10 mouse cellular contexts compared by ENCODE assay signal in genomic region chr12:100002914-100003587, GRCm38 (mm10). TPM values are rescaled to one million over a fixed set of nuclear protein-coding genes. Genes with fewer than 3 reads are reported as not detected.
DNase-seq lines count a peak whose midpoint lies in the region; ATAC-seq lines count a peak whose summit lies in the region.
"Had no signal": no experiment of that assay in that cellular context is flagged by ENCODE, and none has a peak within 500 bp of the region (broad histone marks: within the 10 kb centered on the region; RNA-seq: fewer than 3 reads in every experiment).

No protein-coding gene starts in this region.

- no peaks in the 10 kb centered on the region for H3K36me3 ChIP-seq in forebrain, embryonic 13.5 days (ENCODE audit: poor library complexity, severe bottlenecking)
- no peaks in the 10 kb centered on the region for H3K36me3 ChIP-seq in forebrain, embryonic 11.5 days (ENCODE audit: control insufficient read depth, insufficient read depth, low read length)
- H3K36me3 ChIP-seq in limb, embryonic 11.5 days (ENCODE audit: control insufficient read depth, insufficient read depth, low read length) = no peaks in the 10 kb centered on the region

- no peaks in the 10 kb centered on the region for H3K27me3 ChIP-seq in forebrain, embryonic 13.5 days
- H3K27me3 ChIP-seq in forebrain, embryonic 11.5 days (ENCODE audit: control insufficient read depth, insufficient read depth, low read length) = no peaks in the 10 kb centered on the region
- H3K27me3 ChIP-seq in limb, embryonic 11.5 days (ENCODE audit: control insufficient read depth, insufficient read depth, low read length) = no peaks in the 10 kb centered on the region

- DNase-seq in forebrain, embryonic 11.5 days (ENCODE audit: low spot score) = no peak
- DNase-seq in left cerebral cortex, postnatal 4 days = peak; percentile 84
- DNase-seq in left cerebral cortex, postnatal 36 days (ENCODE audit: low spot score in 2 of 2) = no peak
- peak; percentile 19 for DNase-seq in embryo, embryonic 10 days (ENCODE audit: low spot score)
- peak; percentile 53 for DNase-seq in limb, embryonic 11.5 days (ENCODE audit: low spot score)
- DNase-seq in T-cell, adult 2 months (ENCODE audit: low spot score) = no peak
- no peak for DNase-seq in heart, postnatal 36 days
- DNase-seq: liver, postnatal 0 days; thymus, postnatal 14 days had no signal

- peak; percentile 83 for ATAC-seq in forebrain, embryonic 13.5 days
- no peak for ATAC-seq in forebrain, embryonic 11.5 days (replicated peaks; ENCODE audit: low FRiP score)
- peak; percentile 92 for ATAC-seq in limb, embryonic 11.5 days (ENCODE audit: insufficient number of reproducible peaks, low FRiP score, low TSS enrichment, low read depth)
- ATAC-seq: liver, postnatal 0 days had no signal

- intact Hi-C loops in left cerebral cortex, postnatal 4 days (cut with DNase I) = no loop called here
- intact Hi-C loops in left cerebral cortex, postnatal 36 days (cut with DNase I) = no loop called here
- intact Hi-C loops in heart, postnatal 36 days (cut with DNase I) = no loop called here

- 13% methylated on average over 8 of the region's 8 CpGs for WGBS in forebrain, embryonic 13.5 days
- WGBS in forebrain, embryonic 11.5 days = 31% methylated on average over 8 of the region's 8 CpGs
- WGBS in limb, embryonic 11.5 days = 21% methylated on average over 8 of the region's 8 CpGs

- no peaks in the 10 kb centered on the region for H3K4me1 ChIP-seq in forebrain, embryonic 13.5 days
- H3K4me1 ChIP-seq in forebrain, embryonic 11.5 days (replicated peaks; ENCODE audit: control insufficient read depth, insufficient read depth, low read length) = no peaks in the 10 kb centered on the region
- H3K4me1 ChIP-seq in limb, embryonic 11.5 days (ENCODE audit: control insufficient read depth, insufficient read depth, low read length) = peaks cover 6% of the 10 kb centered on the region; the same call in 1 of the 2 replicates

- no peak overlapping the region for H3K4me2 ChIP-seq in forebrain, embryonic 13.5 days
- no peak overlapping the region for H3K4me2 ChIP-seq in forebrain, embryonic 11.5 days (ENCODE audit: low read depth, low read length, severe bottlenecking)
- H3K4me2 ChIP-seq in limb, embryonic 11.5 days (ENCODE audit: low read depth, severe bottlenecking) = no peak overlapping the region

- H3K4me3 ChIP-seq in forebrain, embryonic 13.5 days = no peak overlapping the region
- H3K4me3 ChIP-seq in forebrain, embryonic 11.5 days (ENCODE audit: low read depth, low read length) = no peak overlapping the region
- H3K4me3 ChIP-seq in limb, embryonic 11.5 days (ENCODE audit: low read depth, low read length) = no peak overlapping the region

- no peaks in the 10 kb centered on the region for H3K9me3 ChIP-seq in forebrain, embryonic 13.5 days (replicated peaks)
- no peaks in the 10 kb centered on the region for H3K9me3 ChIP-seq in forebrain, embryonic 11.5 days (ENCODE audit: control insufficient read depth, low read length)
- no peaks in the 10 kb centered on the region for H3K9me3 ChIP-seq in limb, embryonic 11.5 days (ENCODE audit: control insufficient read depth, low read length)

- no peak overlapping the region for H3K27ac ChIP-seq in forebrain, embryonic 13.5 days
- no peak overlapping the region for H3K27ac ChIP-seq in forebrain, embryonic 11.5 days (ENCODE audit: low read depth, low read length)
- no peak overlapping the region for H3K27ac ChIP-seq in limb, embryonic 11.5 days (replicated peaks; ENCODE audit: low read depth, low read length)

- no peak overlapping the region for H3K9ac ChIP-seq in forebrain, embryonic 13.5 days
- no peak overlapping the region for H3K9ac ChIP-seq in forebrain, embryonic 11.5 days (ENCODE audit: low read length)
- H3K9ac ChIP-seq in limb, embryonic 11.5 days (ENCODE audit: low read length) = no peak overlapping the region
- H3K9ac ChIP-seq: liver, postnatal 0 days had no signal

RNA-seq across cellular contexts. Expression of gene Kcnk13, which starts 38.8 kb away (rescaled TPM):
- polyA plus RNA-seq in forebrain, embryonic 13.5 days (2015; fragmentation: Nextera tagmentation; extraction: Ambion mirVana) = 0.49 and 0.88 TPM in 2 replicates
- 0.33 and 0.79 TPM in 2 replicates for polyA plus RNA-seq in forebrain, embryonic 11.5 days (2014; fragmentation: Nextera tagmentation; extraction: Ambion mirVana)
- 1 to 10 TPM; 1.5 to 2.0 TPM for total RNA-seq in left cerebral cortex, postnatal 4 days (2021)
- 1 to 10 TPM; 7.5 to 8.2 TPM for total RNA-seq in left cerebral cortex, postnatal 36 days (2021)
- polyA plus RNA-seq in limb, embryonic 11.5 days (2014; fragmentation: Nextera tagmentation; extraction: Ambion mirVana) = 0.56 and 0.78 TPM in 2 replicates
- under 1 TPM; 0.36 to 0.38 TPM for total RNA-seq in heart, postnatal 36 days (2021)

Comparison
In these comparisons a context has a peak if more than half of its experiments do, and no peak if none do; other contexts are left out.
1. DNase-seq: peak in left cerebral cortex, postnatal 4 days (single experiment), embryo, embryonic 10 days (single experiment) and limb, embryonic 11.5 days (single experiment); none in forebrain, embryonic 11.5 days (single experiment), left cerebral cortex, postnatal 36 days (0 of 2), T-cell, adult 2 months (single experiment) and heart, postnatal 36 days (0 of 2).